Mouse (Mus musculus): ENCODE measurements around the gene Prss57.

The Prss57 gene

GRCm38 (mm10) chr10:79807826-79808225 lies 17.1 kb upstream of the Prss57 start:
- in situ Hi-C loops (cut with MseI, MboI) = no loop called here

- in situ Hi-C loops (cut with MseI, MboI) = no loop called here
Observed at GRCm38 (mm10) chr10:79806972-79807371, 16.2 kb upstream of the Prss57 start.

GRCm38 (mm10) chr10:79806331-79806730 lies 15.6 kb upstream of the Prss57 start:
- in situ Hi-C loops (cut with MseI, MboI) = no loop called here

GRCm38 (mm10) chr10:79805636-79806035 lies 14.9 kb upstream of the Prss57 start:
- in situ Hi-C loops (cut with MseI, MboI) = no loop called here

- in situ Hi-C loops (cut with MseI, MboI) = no loop called here
Observed at GRCm38 (mm10) chr10:79803716-79804323, 13.1 kb upstream of the Prss57 start.

- in situ Hi-C loops (cut with MseI, MboI) = no loop called here
Observed at GRCm38 (mm10) chr10:79802331-79802971, 11.7 kb upstream of the Prss57 start.

GRCm38 (mm10) chr10:79801837-79802236 lies 11.1 kb upstream of the Prss57 start:
- in situ Hi-C loops (cut with MseI, MboI) = no loop called here

GRCm38 (mm10) chr10:79800508-79800907 lies 9.7 kb upstream of the Prss57 start:
- in situ Hi-C loops (cut with MseI, MboI) = no loop called here

- in situ Hi-C loops (cut with MseI, MboI) = no loop called here
Observed at GRCm38 (mm10) chr10:79798289-79798928, 7.6 kb upstream of the Prss57 start.

GRCm38 (mm10) chr10:79797326-79797725 lies 6.6 kb upstream of the Prss57 start:
- in situ Hi-C loops (cut with MseI, MboI) = no loop called here

GRCm38 (mm10) chr10:79795905-79796304 lies 5.1 kb upstream of the Prss57 start:
- in situ Hi-C loops (cut with MseI, MboI) = no loop called here

GRCm38 (mm10) chr10:79794491-79794931 lies 3.8 kb upstream of the Prss57 start:
- in situ Hi-C loops (cut with MseI, MboI) = no loop called here

GRCm38 (mm10) chr10:79793738-79794490 lies 3.2 kb upstream of the Prss57 start:
- in situ Hi-C loops (cut with MseI, MboI) = no loop called here

- in situ Hi-C loops (cut with MseI, MboI) = no loop called here
Observed at GRCm38 (mm10) chr10:79793051-79793737, 2.4 kb upstream of the Prss57 start, which contains the start of gene Palm. Gene Palm, plus strand, starts transcription at chr10:79793572.

- in situ Hi-C loops (cut with MseI, MboI) = no loop called here
Observed at GRCm38 (mm10) chr10:79792339-79793040, 1.7 kb upstream of the Prss57 start.

GRCm38 (mm10) chr10:79789581-79789980 lies 1.2 kb downstream of the Prss57 start:
- in situ Hi-C loops (cut with MseI, MboI) = no loop called here

GRCm38 (mm10) chr10:79788386-79789158 lies 2.2 kb downstream of the Prss57 start:
- in situ Hi-C loops (cut with MseI, MboI) = no loop called here

GRCm38 (mm10) chr10:79783920-79784800 lies 6.6 kb downstream of the Prss57 start:
- in situ Hi-C loops (cut with MseI, MboI) = no loop called here

- in situ Hi-C loops (cut with MseI, MboI) = no loop called here
Observed at GRCm38 (mm10) chr10:79783050-79783449, 7.7 kb downstream of the Prss57 start.
